Mouse (Mus musculus): ENCODE data around the gene Hist2h3c2. TPM values are rescaled to one million over a fixed set of nuclear protein-coding genes. Genes with fewer than 3 reads are reported as not detected.
A peak's percentile ranks its signal among the peaks of the same experiment; 100 is the strongest.

Hist2h3c2 gene
- polyA plus RNA-seq, 1 experiment: 5.1 TPM

GRCm38 (mm10) chr3:96266132-96266710 is 27.3 kb upstream of the Hist2h3c2 start:
- TF ChIP-seq CTCF (IDR thresholded peaks at IDR 0.05; ENCODE audit: control insufficient read depth, insufficient read depth, insufficient read length) (no peak), CEBPB (IDR thresholded peaks at IDR 0.05; ENCODE audit: low read depth) (no peak), MYOD1 (IDR thresholded peaks at IDR 0.05; ENCODE audit: control insufficient read depth, insufficient read length, low read depth) (no peak), MYOG (IDR thresholded peaks at IDR 0.05; ENCODE audit: control insufficient read depth, extremely low read depth, insufficient read length) (no peak), USF1 (IDR thresholded peaks at IDR 0.05; ENCODE audit: low read depth) (no peak), MAX (IDR thresholded peaks at IDR 0.05) (no peak), FOSL1 (IDR thresholded peaks at IDR 0.05; ENCODE audit: insufficient read depth, low read length, poor library complexity, severe bottlenecking) (no peak)
- no peak overlapping the region for H3ac ChIP-seq (ENCODE audit: control insufficient read depth, insufficient read length, low read depth)

GRCm38 (mm10) chr3:96264404-96264949 is 25.6 kb upstream of the Hist2h3c2 start:
- Histone ChIP-seq H3K4me3 (ENCODE audit: insufficient read depth, poor library complexity, severe bottlenecking) (no peak overlapping the region), H3ac (ENCODE audit: control insufficient read depth, insufficient read length, low read depth) (no peak overlapping the region), H3K79me3 (ENCODE audit: low read depth) (no peaks in the 10 kb centered on the region), H3K27me3 (ENCODE audit: control insufficient read depth, insufficient read depth, insufficient read length) (no peaks in the 10 kb centered on the region), H3K36me3 (ENCODE audit: control insufficient read depth, insufficient read depth) (no peaks in the 10 kb centered on the region), H3K79me2 (ENCODE audit: control insufficient read depth, insufficient read depth) (no peaks in the 10 kb centered on the region)
- no peak for TF ChIP-seq MAX (IDR thresholded peaks at IDR 0.05)
- TF ChIP-seq CEBPB (IDR thresholded peaks at IDR 0.05; ENCODE audit: low read depth): peak; percentile 5

More at GRCm38 (mm10) chr3:96266132-96266710, 27.3 kb upstream of the Hist2h3c2 start:
- Histone ChIP-seq H3K36me3 (ENCODE audit: control insufficient read depth, insufficient read depth) (no peaks in the 10 kb centered on the region), H3K27me3 (ENCODE audit: control insufficient read depth, insufficient read depth, insufficient read length) (no peaks in the 10 kb centered on the region), H3K4me3 (ENCODE audit: insufficient read depth, poor library complexity, severe bottlenecking) (no peak overlapping the region), H3K79me3 (ENCODE audit: low read depth) (no peaks in the 10 kb centered on the region), H3K79me2 (ENCODE audit: control insufficient read depth, insufficient read depth) (no peaks in the 10 kb centered on the region)

GRCm38 (mm10) chr3:96263558-96264403 is 24.9 kb upstream of the Hist2h3c2 start:
- Histone ChIP-seq H3K79me2 (ENCODE audit: control insufficient read depth, insufficient read depth) (no peaks in the 10 kb centered on the region), H3K27me3 (ENCODE audit: control insufficient read depth, insufficient read depth, insufficient read length) (no peaks in the 10 kb centered on the region), H3K79me3 (ENCODE audit: low read depth) (no peaks in the 10 kb centered on the region), H3ac (ENCODE audit: control insufficient read depth, insufficient read length, low read depth) (peak overlapping the region; percentile 76), H3K36me3 (ENCODE audit: control insufficient read depth, insufficient read depth) (no peaks in the 10 kb centered on the region), H3K4me3 (ENCODE audit: insufficient read depth, poor library complexity, severe bottlenecking) (peak overlapping the region; percentile 39)
- TF ChIP-seq USF1 (IDR thresholded peaks at IDR 0.05; ENCODE audit: low read depth) (no peak), CEBPB (IDR thresholded peaks at IDR 0.05; ENCODE audit: low read depth) (no peak), FOSL1 (IDR thresholded peaks at IDR 0.05; ENCODE audit: insufficient read depth, low read length, poor library complexity, severe bottlenecking) (no peak), MYOD1 (IDR thresholded peaks at IDR 0.05; ENCODE audit: control insufficient read depth, insufficient read length, low read depth) (no peak)

GRCm38 (mm10) chr3:96262979-96263550 is 24.1 kb upstream of the Hist2h3c2 start, which contains the start of gene Hist2h4:
Hist2h4 (minus strand) TSS chr3:96263311.
- Histone ChIP-seq H3K36me3 (ENCODE audit: control insufficient read depth, insufficient read depth) (no peaks in the 10 kb centered on the region), H3K4me3 (ENCODE audit: insufficient read depth, poor library complexity, severe bottlenecking) (peak within 1 kb of the TSS; percentile 39), H3ac (ENCODE audit: control insufficient read depth, insufficient read length, low read depth) (peak within 1 kb of the TSS; percentile 76), H3K79me2 (ENCODE audit: control insufficient read depth, insufficient read depth) (no peaks in the 10 kb centered on the region), H3K79me3 (ENCODE audit: low read depth) (no peaks in the 10 kb centered on the region), H3K27me3 (ENCODE audit: control insufficient read depth, insufficient read depth, insufficient read length) (no peaks in the 10 kb centered on the region)
- TF ChIP-seq MYOD1 (IDR thresholded peaks at IDR 0.05; ENCODE audit: control insufficient read depth, insufficient read length, low read depth): no peak
- no peak for TF ChIP-seq CTCF (IDR thresholded peaks at IDR 0.05; ENCODE audit: control insufficient read depth, insufficient read depth, insufficient read length)
- TF ChIP-seq MYOG (IDR thresholded peaks at IDR 0.05; ENCODE audit: control insufficient read depth, extremely low read depth, insufficient read length): no peak
- TF ChIP-seq FOSL1 (IDR thresholded peaks at IDR 0.05; ENCODE audit: insufficient read depth, low read length, poor library complexity, severe bottlenecking): no peak
- TF ChIP-seq USF1 (IDR thresholded peaks at IDR 0.05; ENCODE audit: low read depth): no peak
- no peak for TF ChIP-seq MAX (IDR thresholded peaks at IDR 0.05)
- peak; percentile 99 for TF ChIP-seq CEBPB (IDR thresholded peaks at IDR 0.05; ENCODE audit: low read depth)

GRCm38 (mm10) chr3:96262216-96262875 is 23.4 kb upstream of the Hist2h3c2 start:
- Histone ChIP-seq H3ac (ENCODE audit: control insufficient read depth, insufficient read length, low read depth) (peak overlapping the region; percentile 69), H3K79me3 (ENCODE audit: low read depth) (no peaks in the 10 kb centered on the region), H3K4me3 (ENCODE audit: insufficient read depth, poor library complexity, severe bottlenecking) (peak overlapping the region; percentile 34), H3K79me2 (ENCODE audit: control insufficient read depth, insufficient read depth) (no peaks in the 10 kb centered on the region), H3K27me3 (ENCODE audit: control insufficient read depth, insufficient read depth, insufficient read length) (no peaks in the 10 kb centered on the region), H3K36me3 (ENCODE audit: control insufficient read depth, insufficient read depth) (no peaks in the 10 kb centered on the region)
- TF ChIP-seq USF1 (IDR thresholded peaks at IDR 0.05; ENCODE audit: low read depth) (peak; percentile 50), MAX (IDR thresholded peaks at IDR 0.05) (peak; percentile 90), CTCF (IDR thresholded peaks at IDR 0.05; ENCODE audit: control insufficient read depth, insufficient read depth, insufficient read length) (no peak)
